Mouse (Mus musculus): ENCODE measurements around the gene 4930558K02Rik. TPM values are rescaled to one million over a fixed set of nuclear protein-coding genes. Genes with fewer than 3 reads are reported as not detected.
A peak's percentile ranks its signal among the peaks of the same experiment; 100 is the strongest.

Gene 4930558K02Rik
- polyA plus RNA-seq, 1 experiment from 2014 or later = not detected

GRCm38 (mm10) chr1:162003729-162004517, 24.5 kb upstream of the 4930558K02Rik start:
- 59% methylated on average over 14 of the region's 14 CpGs for WGBS
- Histone ChIP-seq H3K4me2 (replicated peaks; ENCODE audit: low read depth, low read length) (peak overlapping the region; percentile 26; the same call in 1 of the 2 replicates), H3K4me1 (ENCODE audit: control insufficient read depth, insufficient read depth, low read length) (peaks cover 43% of the 10 kb centered on the region), H3K4me3 (ENCODE audit: low read depth, low read length) (no peak overlapping the region), H3K9ac (replicated peaks; ENCODE audit: low read depth, low read length) (no peak overlapping the region), H3K36me3 (ENCODE audit: control insufficient read depth, insufficient read depth, low read length) (no peaks in the 10 kb centered on the region), H3K27ac (ENCODE audit: low read length) (peak overlapping the region; percentile 95), H3K27me3 (ENCODE audit: control insufficient read depth, insufficient read depth, low read length) (no peaks in the 10 kb centered on the region), H3K9me3 (ENCODE audit: control insufficient read depth, low read depth, low read length) (no peaks in the 10 kb centered on the region)
- no peak for ATAC-seq (ENCODE audit: insufficient number of reproducible peaks, insufficient read depth, low FRiP score, low read depth)

GRCm38 (mm10) chr1:162001328-162001727, 21.9 kb upstream of the 4930558K02Rik start:
- H3K4me1 ChIP-seq (ENCODE audit: control insufficient read depth, insufficient read depth, low read length) = peaks cover 36% of the 10 kb centered on the region
- no peak overlapping the region for H3K4me2 ChIP-seq (replicated peaks; ENCODE audit: low read depth, low read length)
- no peaks in the 10 kb centered on the region for H3K27me3 ChIP-seq (ENCODE audit: control insufficient read depth, insufficient read depth, low read length)
- no peak overlapping the region for H3K9ac ChIP-seq (replicated peaks; ENCODE audit: low read depth, low read length)
- H3K4me3 ChIP-seq (ENCODE audit: low read depth, low read length) = no peak overlapping the region
- ATAC-seq (ENCODE audit: insufficient number of reproducible peaks, insufficient read depth, low FRiP score, low read depth) = no peak
- WGBS = 52% methylated on average over 8 of the region's 8 CpGs
- no peaks in the 10 kb centered on the region for H3K9me3 ChIP-seq (ENCODE audit: control insufficient read depth, low read depth, low read length)
- peak overlapping the region; percentile 84 for H3K27ac ChIP-seq (ENCODE audit: low read length)
- H3K36me3 ChIP-seq (ENCODE audit: control insufficient read depth, insufficient read depth, low read length) = no peaks in the 10 kb centered on the region

DNA sequence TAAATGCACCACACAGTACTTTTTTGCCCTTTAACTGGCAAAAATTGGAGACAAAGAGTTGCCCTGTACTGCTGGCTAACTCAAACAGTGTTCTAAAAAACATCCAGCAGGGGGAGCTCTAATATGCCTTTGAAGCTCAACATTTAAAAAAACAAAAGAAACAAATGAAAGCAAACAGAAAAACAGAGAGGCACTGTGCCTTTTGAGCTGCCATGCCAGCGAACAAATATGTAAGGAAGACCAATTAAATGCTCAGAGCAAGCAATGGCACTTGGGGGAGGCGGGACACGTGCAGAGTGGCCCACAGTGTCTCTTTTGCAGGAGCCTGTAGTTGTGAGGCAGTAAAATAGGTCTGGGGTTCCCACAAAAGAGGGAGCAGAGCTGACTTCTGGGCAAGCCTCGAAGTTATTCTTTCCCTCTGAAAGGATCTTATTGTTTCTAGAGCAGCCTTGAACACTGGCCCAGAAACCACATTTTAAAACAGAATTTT, 20.5 kb upstream of the 4930558K02Rik start:
- Histone ChIP-seq H3K9me3 (ENCODE audit: control insufficient read depth, low read depth, low read length) (no peaks in the 10 kb centered on the region), H3K9ac (replicated peaks; ENCODE audit: low read depth, low read length) (no peak overlapping the region), H3K4me2 (replicated peaks; ENCODE audit: low read depth, low read length) (peak overlapping the region; percentile 19; the same call in 1 of the 2 replicates), H3K36me3 (ENCODE audit: control insufficient read depth, insufficient read depth, low read length) (no peaks in the 10 kb centered on the region), H3K4me3 (ENCODE audit: low read depth, low read length) (no peak overlapping the region), H3K4me1 (ENCODE audit: control insufficient read depth, insufficient read depth, low read length) (peaks cover 29% of the 10 kb centered on the region), H3K27ac (ENCODE audit: low read length) (peak overlapping the region; percentile 84), H3K27me3 (ENCODE audit: control insufficient read depth, insufficient read depth, low read length) (no peaks in the 10 kb centered on the region)
- 6% methylated on average over 4 of the region's 4 CpGs for WGBS
- no peak for ATAC-seq (ENCODE audit: insufficient number of reproducible peaks, insufficient read depth, low FRiP score, low read depth)

GRCm38 (mm10) chr1:161999338-161999737, 19.9 kb upstream of the 4930558K02Rik start:
- peak overlapping the region; percentile 69 for H3K27ac ChIP-seq (ENCODE audit: low read length)
- no peak overlapping the region for H3K9ac ChIP-seq (replicated peaks; ENCODE audit: low read depth, low read length)
- 34% methylated on average over 5 of the region's 5 CpGs for WGBS
- H3K36me3 ChIP-seq (ENCODE audit: control insufficient read depth, insufficient read depth, low read length) = no peaks in the 10 kb centered on the region
- no peak overlapping the region for H3K4me3 ChIP-seq (ENCODE audit: low read depth, low read length)
- ATAC-seq (ENCODE audit: insufficient number of reproducible peaks, insufficient read depth, low FRiP score, low read depth) = no peak
- H3K27me3 ChIP-seq (ENCODE audit: control insufficient read depth, insufficient read depth, low read length) = no peaks in the 10 kb centered on the region
- no peak overlapping the region for H3K4me2 ChIP-seq (replicated peaks; ENCODE audit: low read depth, low read length)
- no peaks in the 10 kb centered on the region for H3K9me3 ChIP-seq (ENCODE audit: control insufficient read depth, low read depth, low read length)
- peaks cover 24% of the 10 kb centered on the region for H3K4me1 ChIP-seq (ENCODE audit: control insufficient read depth, insufficient read depth, low read length)

- Histone ChIP-seq H3K4me3 (ENCODE audit: low read depth, low read length) (no peak overlapping the region), H3K4me2 (replicated peaks; ENCODE audit: low read depth, low read length) (no peak overlapping the region), H3K36me3 (ENCODE audit: control insufficient read depth, insufficient read depth, low read length) (no peaks in the 10 kb centered on the region), H3K4me1 (ENCODE audit: control insufficient read depth, insufficient read depth, low read length) (peaks cover 20% of the 10 kb centered on the region), H3K27ac (ENCODE audit: low read length) (no peak overlapping the region), H3K9me3 (ENCODE audit: control insufficient read depth, low read depth, low read length) (no peaks in the 10 kb centered on the region), H3K9ac (replicated peaks; ENCODE audit: low read depth, low read length) (no peak overlapping the region), H3K27me3 (ENCODE audit: control insufficient read depth, insufficient read depth, low read length) (no peaks in the 10 kb centered on the region)
- no peak for ATAC-seq (ENCODE audit: insufficient number of reproducible peaks, insufficient read depth, low FRiP score, low read depth)
- WGBS = 35% methylated on average over 4 of the region's 4 CpGs
Measured at GRCm38 (mm10) chr1:161998781-161999180, 19.3 kb upstream of the 4930558K02Rik start.

DNA sequence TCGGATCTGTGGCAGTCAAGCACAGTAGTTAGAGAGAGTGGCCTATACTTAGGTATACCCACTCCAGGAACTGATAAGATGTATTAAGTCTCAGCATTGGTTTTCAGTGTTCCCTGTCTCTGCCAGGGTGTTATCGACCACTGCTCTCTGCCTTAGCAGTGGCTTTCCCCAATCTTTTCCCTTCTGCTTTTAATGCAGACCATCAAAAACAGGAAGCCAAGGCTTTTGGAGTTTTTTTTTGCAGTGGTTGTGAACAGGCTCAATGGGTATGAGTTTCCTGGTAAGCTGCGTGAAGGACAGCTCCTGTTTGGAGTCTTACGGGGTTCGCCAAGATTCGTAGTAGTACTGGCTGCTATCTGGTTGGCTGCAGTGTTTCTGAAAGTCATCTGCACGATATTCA, 13.0 kb upstream of the 4930558K02Rik start:
- Histone ChIP-seq H3K36me3 (ENCODE audit: control insufficient read depth, insufficient read depth, low read length) (no peaks in the 10 kb centered on the region), H3K4me3 (ENCODE audit: low read depth, low read length) (no peak overlapping the region), H3K27ac (ENCODE audit: low read length) (no peak overlapping the region), H3K9me3 (ENCODE audit: control insufficient read depth, low read depth, low read length) (no peaks in the 10 kb centered on the region), H3K4me1 (ENCODE audit: control insufficient read depth, insufficient read depth, low read length) (0 out of 2 replicates have a peak, but pooled peaks cover 3% of the 10 kb centered on the region), H3K27me3 (ENCODE audit: control insufficient read depth, insufficient read depth, low read length) (no peaks in the 10 kb centered on the region), H3K4me2 (replicated peaks; ENCODE audit: low read depth, low read length) (no peak overlapping the region), H3K9ac (replicated peaks; ENCODE audit: low read depth, low read length) (no peak overlapping the region)
- WGBS = 93% methylated on average over 7 of the region's 7 CpGs
- no peak for ATAC-seq (ENCODE audit: insufficient number of reproducible peaks, insufficient read depth, low FRiP score, low read depth)

- H3K9me3 ChIP-seq (ENCODE audit: control insufficient read depth, low read depth, low read length) = no peaks in the 10 kb centered on the region
- WGBS = 87% methylated on average over 11 of the region's 11 CpGs
- no peaks in the 10 kb centered on the region for H3K36me3 ChIP-seq (ENCODE audit: control insufficient read depth, insufficient read depth, low read length)
- no peak for ATAC-seq (ENCODE audit: insufficient number of reproducible peaks, insufficient read depth, low FRiP score, low read depth)
- no peak overlapping the region for H3K9ac ChIP-seq (replicated peaks; ENCODE audit: low read depth, low read length)
- H3K4me2 ChIP-seq (replicated peaks; ENCODE audit: low read depth, low read length) = no peak overlapping the region
- H3K27ac ChIP-seq (ENCODE audit: low read length) = no peak overlapping the region
- 0 out of 2 replicates have a peak, but pooled peaks cover 3% of the 10 kb centered on the region for H3K4me1 ChIP-seq (ENCODE audit: control insufficient read depth, insufficient read depth, low read length)
- no peak overlapping the region for H3K4me3 ChIP-seq (ENCODE audit: low read depth, low read length)
- no peaks in the 10 kb centered on the region for H3K27me3 ChIP-seq (ENCODE audit: control insufficient read depth, insufficient read depth, low read length)
Measured at GRCm38 (mm10) chr1:161991846-161992245, 12.4 kb upstream of the 4930558K02Rik start.

- Histone ChIP-seq H3K4me2 (replicated peaks; ENCODE audit: low read depth, low read length) (no peak overlapping the region), H3K4me1 (ENCODE audit: control insufficient read depth, insufficient read depth, low read length) (0 out of 2 replicates have a peak, but pooled peaks cover 3% of the 10 kb centered on the region), H3K27ac (ENCODE audit: low read length) (no peak overlapping the region), H3K9ac (replicated peaks; ENCODE audit: low read depth, low read length) (no peak overlapping the region), H3K36me3 (ENCODE audit: control insufficient read depth, insufficient read depth, low read length) (no peaks in the 10 kb centered on the region), H3K4me3 (ENCODE audit: low read depth, low read length) (no peak overlapping the region), H3K9me3 (ENCODE audit: control insufficient read depth, low read depth, low read length) (no peaks in the 10 kb centered on the region), H3K27me3 (ENCODE audit: control insufficient read depth, insufficient read depth, low read length) (no peaks in the 10 kb centered on the region)
- 49% methylated on average over 10 of the region's 10 CpGs for WGBS
- no peak for ATAC-seq (ENCODE audit: insufficient number of reproducible peaks, insufficient read depth, low FRiP score, low read depth)
Measured at GRCm38 (mm10) chr1:161990684-161991578, 11.5 kb upstream of the 4930558K02Rik start.
